Mouse (Mus musculus): ENCODE measurements around the gene Krtcap2. TPM values are rescaled to one million over a fixed set of nuclear protein-coding genes. Genes with fewer than 3 reads are reported as not detected.
"Not testable (repeated sequence)": the region's sequence is repeated elsewhere in the genome, so short reads cannot be mapped to it uniquely, and the experiment has no call there.

Krtcap2 gene
- polyA plus RNA-seq, 1 experiment from 2014 or later = 334 TPM

DNA sequence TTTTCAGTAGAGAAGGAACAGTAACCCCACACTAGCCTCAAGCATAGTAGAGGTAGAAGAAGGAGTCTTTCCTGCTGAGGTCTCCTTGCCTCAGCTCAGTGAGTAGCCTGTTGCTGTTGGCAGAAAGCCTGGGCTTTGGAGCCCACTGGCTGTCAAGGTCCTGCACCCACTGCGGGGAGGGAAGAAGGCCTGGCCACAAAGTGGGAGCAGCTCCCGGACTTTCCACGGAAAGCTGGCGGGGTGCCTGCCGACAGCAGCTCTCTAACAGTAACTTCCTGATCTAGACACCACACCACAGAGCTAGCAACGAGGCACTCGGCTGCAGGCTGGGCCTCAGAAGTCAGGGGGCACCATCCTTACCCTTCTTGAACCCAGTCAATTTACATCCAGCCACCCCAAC, 35.0 kb upstream of the Krtcap2 start:
- no peak for ATAC-seq (ENCODE audit: insufficient number of reproducible peaks, low FRiP score, low TSS enrichment, low read depth)
- Histone ChIP-seq H3K9me3 (no peaks in the 10 kb centered on the region), H3K4me2 (no peak overlapping the region), H3K36me3 (peaks cover 56% of the 10 kb centered on the region), H3K27me3 (no peaks in the 10 kb centered on the region), H3K9ac (no peak overlapping the region), H3K27ac (peak overlapping the region; percentile 85), H3K4me3 (no peak overlapping the region), H3K4me1 (peaks cover 46% of the 10 kb centered on the region)
- 78% methylated on average over 7 of the region's 7 CpGs for WGBS

DNA sequence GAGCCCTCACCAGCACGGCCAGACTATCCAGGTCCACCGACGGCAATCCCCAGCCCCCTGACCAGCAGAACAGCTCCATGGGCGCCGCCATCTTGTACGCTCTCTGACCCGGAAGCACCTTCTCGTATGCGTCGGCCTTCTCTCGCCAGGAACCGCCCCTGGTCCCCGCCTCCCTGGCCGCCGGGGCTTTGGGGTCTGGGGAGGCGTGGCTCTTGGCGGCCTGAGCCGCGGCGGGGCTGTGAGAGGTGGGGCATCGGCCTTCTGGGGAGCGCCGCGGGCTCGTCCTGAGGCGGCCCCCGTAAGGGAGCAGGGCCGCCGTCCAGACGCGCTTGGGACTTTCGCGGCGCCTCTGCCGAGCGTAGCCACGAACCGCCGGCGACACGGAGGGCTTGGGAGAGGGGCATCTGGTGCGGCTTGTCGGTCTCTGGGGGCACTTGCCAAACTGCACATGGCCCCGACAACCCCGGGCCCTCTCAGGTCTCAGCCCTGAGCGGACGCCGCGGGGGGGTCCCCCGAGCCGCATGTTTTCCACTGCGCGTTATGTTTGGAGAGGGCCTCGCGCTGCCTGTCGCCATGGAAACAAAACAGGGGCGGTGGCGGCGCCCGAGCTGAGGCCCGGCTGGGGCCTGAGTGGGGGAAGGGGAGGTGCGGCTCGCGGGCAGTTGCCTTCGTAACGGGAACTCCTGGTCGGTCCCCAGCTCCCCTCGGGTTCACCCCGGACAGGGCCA, 31.8 kb upstream of the Krtcap2 start:
- Histone ChIP-seq H3K9me3 (no peaks in the 10 kb centered on the region), H3K4me2 (peak overlapping the region; percentile 68), H3K27ac (peak overlapping the region; percentile 96), H3K36me3 (peaks cover 24% of the 10 kb centered on the region), H3K9ac (peak overlapping the region; percentile 61), H3K4me3 (peak overlapping the region; percentile 73), H3K27me3 (no peaks in the 10 kb centered on the region), H3K4me1 (peaks cover 50% of the 10 kb centered on the region)
- under 1% methylated on average over 68 of the region's 69 CpGs for WGBS
- peak; percentile 91 for ATAC-seq (ENCODE audit: insufficient number of reproducible peaks, low FRiP score, low TSS enrichment, low read depth)

DNA sequence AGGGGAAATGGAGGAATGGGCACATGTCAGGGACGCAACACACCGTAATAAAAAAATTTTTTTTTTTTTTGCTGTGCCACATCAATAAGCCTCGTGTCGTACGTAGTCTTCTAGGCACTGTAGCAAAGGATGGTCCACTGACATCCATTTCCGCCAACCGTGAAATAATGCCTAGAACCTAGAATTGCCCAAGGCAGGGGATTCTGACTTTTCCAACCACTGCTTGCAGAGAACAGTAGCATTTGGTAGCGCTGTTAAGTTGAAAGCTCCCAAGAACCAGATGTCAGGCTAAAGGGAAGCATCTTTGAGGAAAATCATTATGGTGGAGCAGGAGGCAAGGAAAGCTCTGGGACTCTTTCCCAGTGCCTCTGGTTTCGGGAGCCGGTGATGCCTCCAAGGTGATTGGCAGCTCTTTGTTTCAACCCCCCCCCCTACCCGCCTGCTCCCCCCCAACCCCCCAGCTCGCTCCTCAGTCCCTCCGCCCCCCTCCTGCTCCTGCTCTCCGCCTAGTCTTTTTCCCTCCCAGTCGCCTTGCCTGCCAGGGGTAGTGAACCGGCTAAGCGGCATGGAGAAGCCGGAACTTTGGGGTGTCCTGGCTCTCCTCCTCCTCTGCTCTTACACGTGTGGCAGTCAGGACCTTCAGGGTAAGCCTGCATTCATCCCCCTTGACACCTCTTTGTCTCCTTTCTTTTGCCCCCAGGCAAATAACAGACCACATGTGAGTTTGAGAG, 30.9 kb upstream of the Krtcap2 start, which contains the start of gene Thbs3:
Gene Thbs3, plus strand, starts transcription at position 500 of the 731 bp plus-strand sequence.
- WGBS = under 1% methylated on average over 17 of the region's 19 CpGs
- Histone ChIP-seq H3K4me3 (peak within 1 kb of the TSS; percentile 73), H3K27ac (peak within 1 kb of the TSS; percentile 96), H3K9ac (peak within 1 kb of the TSS; percentile 61), H3K36me3 (peaks cover 22% of the 10 kb centered on the region), H3K27me3 (no peaks in the 10 kb centered on the region), H3K4me2 (peak within 1 kb of the TSS; percentile 68), H3K9me3 (no peaks in the 10 kb centered on the region), H3K4me1 (peaks cover 45% of the 10 kb centered on the region)
- no peak for ATAC-seq (ENCODE audit: insufficient number of reproducible peaks, low FRiP score, low TSS enrichment, low read depth)

DNA sequence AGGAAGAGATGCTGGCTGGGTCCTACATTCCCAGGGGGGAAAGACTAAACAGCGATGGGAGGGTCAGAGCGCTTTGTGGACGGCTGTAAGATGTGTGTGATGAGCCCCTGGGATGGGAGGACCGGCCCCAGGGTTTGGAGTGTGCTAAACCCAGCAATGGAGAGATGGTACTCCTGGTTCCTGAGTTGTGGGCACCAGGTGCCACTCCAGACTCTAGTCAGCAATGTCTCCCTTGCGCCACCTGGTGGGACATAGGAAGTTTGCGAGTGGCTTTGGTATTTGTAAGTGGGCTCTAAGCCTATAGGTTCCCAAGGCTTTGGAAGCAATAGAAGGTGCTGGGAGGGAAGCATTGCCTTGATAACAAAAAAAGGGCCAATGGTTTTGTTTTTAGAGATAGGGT, 29.9 kb upstream of the Krtcap2 start:
- Histone ChIP-seq H3K4me1 (peaks cover 35% of the 10 kb centered on the region), H3K9ac (peak overlapping the region; percentile 40), H3K4me3 (peak overlapping the region; percentile 73), H3K4me2 (peak overlapping the region; percentile 68), H3K36me3 (peaks cover 20% of the 10 kb centered on the region), H3K27me3 (no peaks in the 10 kb centered on the region), H3K27ac (peak overlapping the region; percentile 96; the same call in 1 of the 2 replicates), H3K9me3 (no peaks in the 10 kb centered on the region)
- no peak for ATAC-seq (ENCODE audit: insufficient number of reproducible peaks, low FRiP score, low TSS enrichment, low read depth)
- 2% methylated on average over 6 of the region's 6 CpGs for WGBS

DNA sequence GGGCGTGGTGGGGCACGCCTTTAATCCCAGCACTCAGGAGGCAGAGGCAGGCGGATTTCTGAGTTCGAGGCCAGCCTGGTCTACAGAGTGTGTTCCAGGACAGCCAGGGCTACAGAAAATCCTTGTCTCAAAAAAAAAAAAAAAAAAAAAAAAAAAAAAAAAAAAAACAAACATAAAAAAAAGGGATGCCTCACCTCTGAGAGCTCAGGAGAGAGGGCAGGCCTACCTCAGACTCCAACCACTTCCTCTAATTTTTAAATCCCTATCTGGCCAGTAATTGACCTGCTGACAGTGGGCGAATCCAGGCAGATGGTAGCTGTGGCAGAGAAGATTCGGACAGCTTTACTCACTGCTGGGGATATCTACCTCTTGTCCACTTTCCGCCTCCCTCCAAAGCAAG, 29.4 kb upstream of the Krtcap2 start:
- H3K27me3 ChIP-seq; H3K27ac ChIP-seq; H3K9ac ChIP-seq; H3K9me3 ChIP-seq; ATAC-seq (ENCODE audit: insufficient number of reproducible peaks, low FRiP score, low TSS enrichment, low read depth): not testable (repeated sequence)
- Histone ChIP-seq H3K4me3 (peak overlapping the region; percentile 73; the same call in 1 of the 2 replicates), H3K4me2 (peak overlapping the region; percentile 68), H3K4me1 (peaks cover 32% of the 10 kb centered on the region), H3K36me3 (peaks cover 20% of the 10 kb centered on the region)
- WGBS = 70% methylated on average over 7 of the region's 7 CpGs

DNA sequence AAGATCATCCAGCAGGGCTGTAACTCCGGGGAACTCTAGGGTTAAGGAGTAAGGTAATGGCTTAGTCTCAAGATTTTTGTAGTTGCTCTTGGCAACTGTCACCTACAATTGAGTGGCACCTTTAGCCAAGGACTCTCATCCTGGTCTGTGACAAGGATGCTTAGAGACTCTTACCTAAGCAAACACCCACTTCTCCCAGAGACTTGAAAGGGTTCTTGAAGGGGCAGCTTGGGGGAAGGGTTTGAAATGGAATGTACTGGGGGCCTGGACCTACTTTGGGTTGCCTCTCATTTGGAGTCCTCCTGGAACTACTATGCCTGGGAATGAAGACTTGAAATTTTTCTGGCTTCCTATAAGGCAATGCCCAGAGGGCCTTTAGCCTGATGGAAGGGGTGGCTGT, 27.5 kb upstream of the Krtcap2 start:
- Histone ChIP-seq H3K36me3 (peaks cover 32% of the 10 kb centered on the region), H3K4me3 (no peak overlapping the region), H3K4me1 (peaks cover 22% of the 10 kb centered on the region), H3K27ac (no peak overlapping the region), H3K4me2 (no peak overlapping the region), H3K27me3 (no peaks in the 10 kb centered on the region), H3K9ac (no peak overlapping the region), H3K9me3 (no peaks in the 10 kb centered on the region)
- 82% methylated on average over 1 of the region's 1 CpGs for WGBS
- no peak for ATAC-seq (ENCODE audit: insufficient number of reproducible peaks, low FRiP score, low TSS enrichment, low read depth)

DNA sequence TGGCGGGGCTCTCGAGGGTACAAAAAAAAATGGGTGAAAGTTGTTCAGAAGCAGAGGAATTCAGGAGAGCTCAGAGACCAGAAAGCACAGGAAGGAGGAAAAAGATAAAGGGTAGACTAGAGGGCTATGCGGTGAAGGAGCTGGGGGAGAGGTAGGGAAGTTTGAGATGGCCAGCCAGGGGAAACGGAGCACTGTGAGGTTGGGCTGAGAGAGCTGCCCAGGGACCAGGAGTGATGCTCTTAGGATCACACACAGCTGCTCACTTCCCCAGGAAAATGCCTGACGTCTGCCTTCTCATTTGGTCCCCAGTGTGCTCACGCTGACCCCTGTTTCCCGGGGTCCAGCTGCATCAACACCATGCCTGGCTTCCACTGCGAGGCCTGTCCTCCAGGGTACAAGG, 26.2 kb upstream of the Krtcap2 start:
- WGBS = 41% methylated on average over 8 of the region's 8 CpGs
- no peaks in the 10 kb centered on the region for H3K27me3 ChIP-seq
- ATAC-seq (ENCODE audit: insufficient number of reproducible peaks, low FRiP score, low TSS enrichment, low read depth) = no peak
- H3K4me2 ChIP-seq = no peak overlapping the region
- H3K36me3 ChIP-seq = peaks cover 41% of the 10 kb centered on the region
- H3K9ac ChIP-seq = peak overlapping the region; percentile 10; the same call in 1 of the 2 replicates
- no peak overlapping the region for H3K4me3 ChIP-seq
- H3K27ac ChIP-seq = no peak overlapping the region
- peaks cover 19% of the 10 kb centered on the region for H3K4me1 ChIP-seq
- no peaks in the 10 kb centered on the region for H3K9me3 ChIP-seq

DNA sequence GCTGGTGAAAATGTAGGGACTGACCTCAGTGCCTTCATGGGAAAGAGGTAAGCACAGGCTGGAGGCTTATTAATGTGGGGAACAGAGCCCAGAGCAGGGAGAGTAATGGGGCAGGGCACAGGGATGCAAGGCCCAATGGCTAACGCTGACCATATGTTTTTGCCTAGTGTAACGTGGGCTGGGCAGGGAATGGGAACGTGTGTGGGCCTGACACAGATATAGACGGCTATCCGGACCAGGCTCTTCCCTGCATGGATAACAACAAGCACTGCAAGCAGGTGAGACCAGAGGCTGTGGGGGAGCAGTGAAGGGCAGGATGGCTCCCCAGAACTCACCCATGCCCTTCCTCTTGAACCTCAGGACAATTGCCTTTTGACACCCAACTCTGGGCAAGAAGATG, 24.6 kb upstream of the Krtcap2 start:
- Histone ChIP-seq H3K4me3 (no peak overlapping the region), H3K9ac (no peak overlapping the region), H3K4me1 (peaks cover 11% of the 10 kb centered on the region), H3K36me3 (peaks cover 52% of the 10 kb centered on the region), H3K27me3 (no peaks in the 10 kb centered on the region), H3K9me3 (no peaks in the 10 kb centered on the region), H3K27ac (no peak overlapping the region), H3K4me2 (no peak overlapping the region)
- ATAC-seq (ENCODE audit: insufficient number of reproducible peaks, low FRiP score, low TSS enrichment, low read depth) = no peak
- WGBS = 51% methylated on average over 5 of the region's 5 CpGs

DNA sequence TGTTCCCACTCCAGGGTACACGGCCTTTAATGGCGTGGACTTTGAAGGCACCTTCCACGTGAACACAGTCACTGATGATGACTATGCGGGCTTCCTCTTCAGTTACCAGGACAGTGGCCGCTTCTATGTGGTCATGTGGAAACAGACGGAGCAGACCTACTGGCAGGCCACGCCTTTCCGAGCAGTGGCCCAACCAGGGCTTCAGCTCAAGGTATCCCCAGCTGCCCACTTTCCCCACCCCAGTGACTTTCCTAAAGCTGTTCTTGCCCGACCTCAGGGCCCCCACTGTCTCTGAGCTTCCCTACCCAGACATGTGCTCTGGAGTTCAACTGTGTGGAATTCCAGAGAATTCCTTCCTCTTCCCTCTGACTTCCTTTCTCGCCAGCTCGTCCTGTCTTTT, 21.0 kb upstream of the Krtcap2 start:
- no peak overlapping the region for H3K9ac ChIP-seq
- ATAC-seq (ENCODE audit: insufficient number of reproducible peaks, low FRiP score, low TSS enrichment, low read depth) = no peak
- H3K27me3 ChIP-seq = no peaks in the 10 kb centered on the region
- no peak overlapping the region for H3K4me3 ChIP-seq
- H3K9me3 ChIP-seq = no peaks in the 10 kb centered on the region
- H3K4me2 ChIP-seq = no peak overlapping the region
- no peak overlapping the region for H3K27ac ChIP-seq
- H3K36me3 ChIP-seq = peaks cover 46% of the 10 kb centered on the region
- 82% methylated on average over 11 of the region's 11 CpGs for WGBS
- peaks cover 33% of the 10 kb centered on the region for H3K4me1 ChIP-seq

DNA sequence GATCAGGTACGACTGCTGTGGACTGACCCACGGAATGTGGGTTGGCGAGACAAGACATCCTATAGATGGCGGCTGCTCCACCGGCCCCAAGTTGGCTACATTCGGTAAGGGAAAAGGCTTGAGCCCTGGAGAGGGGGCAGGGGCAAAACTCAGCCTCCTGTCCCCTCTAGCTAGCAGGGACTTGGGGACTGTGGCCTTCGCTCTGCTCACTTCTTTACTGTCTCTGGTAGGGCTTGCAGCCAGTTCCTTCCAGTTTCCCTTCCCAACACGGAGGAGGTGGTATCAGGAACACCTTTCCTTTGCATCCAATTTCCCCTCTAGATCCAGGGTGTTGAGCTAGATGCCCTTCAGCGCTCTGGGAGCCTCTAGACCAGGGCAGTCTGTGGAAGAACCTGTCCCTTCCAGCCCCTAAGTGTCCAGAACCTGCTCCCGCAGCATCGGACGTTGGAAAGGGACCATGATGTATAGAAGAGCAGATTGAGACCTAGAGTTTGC, 20.4 kb upstream of the Krtcap2 start:
- peaks cover 33% of the 10 kb centered on the region for H3K4me1 ChIP-seq
- no peaks in the 10 kb centered on the region for H3K9me3 ChIP-seq
- no peak overlapping the region for H3K4me3 ChIP-seq
- no peaks in the 10 kb centered on the region for H3K27me3 ChIP-seq
- H3K9ac ChIP-seq = no peak overlapping the region
- H3K4me2 ChIP-seq = no peak overlapping the region
- WGBS = 65% methylated on average over 12 of the region's 12 CpGs
- no peak overlapping the region for H3K27ac ChIP-seq
- ATAC-seq (ENCODE audit: insufficient number of reproducible peaks, low FRiP score, low TSS enrichment, low read depth) = no peak
- peaks cover 40% of the 10 kb centered on the region for H3K36me3 ChIP-seq

DNA sequence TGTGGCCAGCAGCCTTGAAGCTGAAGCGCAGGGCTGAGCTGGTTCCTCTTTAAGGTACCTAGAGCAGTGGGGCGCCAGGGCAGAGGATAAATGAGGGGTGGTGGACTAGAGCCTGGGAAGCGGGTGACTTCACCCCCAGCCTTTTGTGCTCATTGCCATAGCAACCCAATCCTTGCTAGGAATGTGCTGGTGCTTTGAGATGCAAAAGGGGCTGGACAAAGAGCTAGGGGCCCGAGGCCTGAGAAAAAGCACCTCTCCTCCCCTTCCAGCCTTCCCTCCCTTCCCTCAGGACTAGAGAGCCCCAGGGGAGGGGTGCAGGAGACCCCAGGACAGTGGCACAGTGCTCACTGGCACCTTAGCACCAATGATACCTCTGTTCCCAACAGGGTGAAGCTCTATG, 19.8 kb upstream of the Krtcap2 start:
- Histone ChIP-seq H3K9ac (no peak overlapping the region), H3K4me3 (no peak overlapping the region), H3K27me3 (no peaks in the 10 kb centered on the region), H3K36me3 (peaks cover 38% of the 10 kb centered on the region), H3K27ac (no peak overlapping the region), H3K4me1 (peaks cover 33% of the 10 kb centered on the region), H3K9me3 (no peaks in the 10 kb centered on the region), H3K4me2 (peak overlapping the region; percentile 64; the same call in 1 of the 2 replicates)
- no peak for ATAC-seq (ENCODE audit: insufficient number of reproducible peaks, low FRiP score, low TSS enrichment, low read depth)
- 47% methylated on average over 4 of the region's 4 CpGs for WGBS

DNA sequence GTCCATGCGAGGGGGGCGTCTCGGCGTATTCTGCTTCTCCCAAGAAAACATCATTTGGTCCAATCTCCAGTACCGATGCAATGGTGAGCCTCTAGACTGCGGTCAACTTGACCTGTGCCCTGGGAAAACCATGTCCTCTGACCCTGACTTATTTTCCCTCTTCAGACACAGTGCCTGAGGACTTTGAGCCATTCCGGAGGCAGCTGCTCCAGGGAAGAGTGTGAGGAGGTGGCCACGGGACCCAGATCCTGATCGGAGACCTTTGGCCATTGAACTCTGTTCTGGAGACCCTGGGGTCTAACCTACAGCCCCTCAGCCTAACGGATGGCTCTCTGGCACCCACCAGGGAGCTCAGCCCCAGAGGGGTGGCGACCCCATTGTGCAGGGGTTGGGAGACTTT, 19.4 kb upstream of the Krtcap2 start:
- Histone ChIP-seq H3K36me3 (peaks cover 34% of the 10 kb centered on the region), H3K4me3 (peak overlapping the region; percentile 43; the same call in 1 of the 2 replicates), H3K9ac (peak overlapping the region; percentile 14; the same call in 1 of the 2 replicates), H3K4me2 (peak overlapping the region; percentile 64), H3K27ac (peak overlapping the region; percentile 78), H3K9me3 (no peaks in the 10 kb centered on the region), H3K4me1 (peaks cover 33% of the 10 kb centered on the region), H3K27me3 (no peaks in the 10 kb centered on the region)
- ATAC-seq (ENCODE audit: insufficient number of reproducible peaks, low FRiP score, low TSS enrichment, low read depth) = no peak
- 33% methylated on average over 11 of the region's 11 CpGs for WGBS
